Mouse (Mus musculus) stomach, embryonic 15.5 days (tissue): ENCODE data around the gene Mid1ip1. TPM values are rescaled to one million over a fixed set of nuclear protein-coding genes. Genes with fewer than 3 reads are reported as not detected.

Experiments used
- ATAC-seq: fragments of 200-750 bp; cut with Nextera tagmentation; 2 replicates; pipeline ENCODE4 v1.8.0; 2017; ENCODE audit warnings: low read depth, moderate number of reproducible peaks, moderate TSS enrichment; ENCODE audit not compliant: insufficient read depth, low FRiP score
- H3K27ac ChIP-seq: fragments of 300-500 bp; sonication (generic); 2 replicates; pipeline ENCODE4 v1.5.1; 2015; ENCODE audit warnings: mild to moderate bottlenecking, inconsistent platforms
- H3K27me3 ChIP-seq: fragments of 300-500 bp; sonication (generic); replicated peaks from 2 replicates; pipeline ENCODE4 v1.6.1; 2015; ENCODE audit warnings: inconsistent platforms
- H3K36me3 ChIP-seq: fragments of 300-500 bp; sonication (generic); 2 replicates; pipeline ENCODE4 v1.6.1; 2015; ENCODE audit warnings: inconsistent platforms
- H3K4me1 ChIP-seq: fragments of 300-500 bp; sonication (generic); 2 replicates; pipeline ENCODE4 v1.6.1; 2015; ENCODE audit warnings: inconsistent platforms
- H3K4me2 ChIP-seq: fragments of 300-500 bp; sonication (generic); 2 replicates; pipeline ENCODE4 v1.6.1; 2015; ENCODE audit warnings: mild to moderate bottlenecking, inconsistent platforms
- H3K4me3 ChIP-seq: fragments of 300-500 bp; sonication (generic); replicated peaks from 2 replicates; pipeline ENCODE4 v1.5.1; 2015; ENCODE audit warnings: inconsistent platforms
- H3K9ac ChIP-seq: fragments of 300-500 bp; sonication (generic); 2 replicates; pipeline ENCODE4 v1.6.1; 2015; ENCODE audit warnings: inconsistent platforms
- H3K9me3 ChIP-seq: fragments of 300-500 bp; sonication (generic); 2 replicates; pipeline ENCODE4 v1.6.1; 2016; ENCODE audit warnings: inconsistent platforms
- WGBS: fragments of 180-500 bp; shearing (Covaris S2); methylation state at CpG from one replicate; pipeline ENCODE4 v1.1.7; 2015; 5-methylcytosine and 5-hydroxymethylcytosine counted together
- polyA plus RNA-seq: library from polyadenylated mRNA; unstranded; fragments of >200 nt; fragmentation: Nextera tagmentation; extraction: Ambion mirVana; gene quantifications from 2 replicates; pipeline ENCODE4 v1.2.1, GENCODE M21; 2015

Gene Mid1ip1
- polyA plus RNA-seq, 1 experiment from 2014 or later: 99.3 TPM

GRCm38 (mm10) chrX:10734453-10734852 lies 19.6 kb downstream of the Mid1ip1 start:
- no peaks in the 10 kb centered on the region for H3K27me3 ChIP-seq
- 27% methylated on average over 1 of the region's 1 CpGs for WGBS
- no peak overlapping the region for H3K9ac ChIP-seq
- no peaks in the 10 kb centered on the region for H3K4me1 ChIP-seq
- H3K36me3 ChIP-seq: no peaks in the 10 kb centered on the region
- ATAC-seq: no peak
- no peaks in the 10 kb centered on the region for H3K9me3 ChIP-seq
- no peak overlapping the region for H3K27ac ChIP-seq
- no peak overlapping the region for H3K4me3 ChIP-seq
- no peak overlapping the region for H3K4me2 ChIP-seq

DNA sequence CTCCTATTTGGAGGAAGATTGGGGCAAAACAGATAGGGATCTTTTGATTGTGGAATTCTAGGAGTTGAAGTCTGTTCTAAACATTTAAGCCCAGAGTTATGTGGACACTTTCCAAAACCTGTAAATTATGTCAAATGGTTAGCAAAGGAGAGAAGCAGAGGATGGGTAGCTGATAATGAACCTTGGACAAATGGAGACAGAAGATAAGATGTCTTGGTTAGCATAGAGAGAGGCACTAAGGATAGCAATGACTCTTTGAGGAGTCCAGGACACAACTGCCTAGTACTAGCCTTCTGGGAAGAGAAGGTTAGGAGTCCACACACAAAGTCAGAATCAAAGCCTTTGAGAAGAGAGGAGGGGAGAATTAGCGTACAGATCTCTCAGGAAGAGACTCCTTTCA lies 20.1 kb downstream of the Mid1ip1 start:
- Histone ChIP-seq H3K4me2 (no peak overlapping the region), H3K36me3 (no peaks in the 10 kb centered on the region), H3K9ac (no peak overlapping the region), H3K4me3 (no peak overlapping the region), H3K9me3 (no peaks in the 10 kb centered on the region), H3K27ac (no peak overlapping the region), H3K4me1 (no peaks in the 10 kb centered on the region), H3K27me3 (no peaks in the 10 kb centered on the region)
- 62% methylated on average over 1 of the region's 1 CpGs for WGBS
- ATAC-seq: no peak

DNA sequence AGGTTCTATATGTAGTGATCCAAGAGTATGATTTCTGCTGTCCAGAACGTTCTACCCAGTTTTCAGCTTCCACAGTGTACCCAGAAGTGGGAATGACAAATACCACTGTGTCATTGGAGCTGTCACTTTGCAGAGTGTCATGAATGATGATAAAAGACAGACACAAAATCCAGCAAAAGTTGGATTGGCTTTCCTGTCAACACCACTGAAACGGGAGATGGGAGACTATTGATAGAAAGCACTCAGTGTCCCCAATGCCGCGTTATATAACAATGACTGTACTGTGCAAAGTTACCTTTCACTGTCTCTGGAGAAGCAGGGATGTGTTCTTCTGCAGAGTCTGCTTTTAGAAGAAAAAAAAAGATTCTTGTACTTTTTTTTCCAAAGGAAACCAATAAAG lies 44.1 kb downstream of the Mid1ip1 start:
- Histone ChIP-seq H3K4me1 (no peaks in the 10 kb centered on the region), H3K36me3 (no peaks in the 10 kb centered on the region)
- WGBS: 74% methylated on average over 4 of the region's 4 CpGs

GRCm38 (mm10) chrX:10763476-10764016 lies 48.7 kb downstream of the Mid1ip1 start:
- no peaks in the 10 kb centered on the region for H3K36me3 ChIP-seq
- no peak overlapping the region for H3K9ac ChIP-seq
- WGBS: 63% methylated on average over 10 of the region's 10 CpGs
- no peaks in the 10 kb centered on the region for H3K9me3 ChIP-seq
- H3K27ac ChIP-seq: no peak overlapping the region
- H3K27me3 ChIP-seq: no peaks in the 10 kb centered on the region
- no peak overlapping the region for H3K4me2 ChIP-seq
- H3K4me3 ChIP-seq: no peak overlapping the region
- ATAC-seq: no peak
- no peaks in the 10 kb centered on the region for H3K4me1 ChIP-seq

More for the DNA sequence above, 44.1 kb downstream of the Mid1ip1 start:
- ATAC-seq: no peak
- no peak overlapping the region for H3K27ac ChIP-seq
- H3K9ac ChIP-seq: no peak overlapping the region
- H3K9me3 ChIP-seq: no peaks in the 10 kb centered on the region
- no peaks in the 10 kb centered on the region for H3K27me3 ChIP-seq
- no peak overlapping the region for H3K4me2 ChIP-seq
- H3K4me3 ChIP-seq: no peak overlapping the region

Other genes with a start within 250 kb of the Mid1ip1 start
- 106 and 119 TPM in 2 replicates for gene Tspan7, start 229.9 kb upstream of the Mid1ip1 start, polyA plus RNA-seq